Comparison of ENCODE assay signal across 19 mouse cellular contexts in genomic region chr6:36842101-36842922, GRCm38 (mm10). TPM values are rescaled to one million over a fixed set of nuclear protein-coding genes. Genes with fewer than 3 reads are reported as not detected.
DNase-seq lines count a peak whose midpoint lies in the region; ATAC-seq lines count a peak whose summit lies in the region.
"Had no signal": no experiment of that assay in that cellular context is flagged by ENCODE, and none has a peak within 500 bp of the region (broad histone marks: within the 10 kb centered on the region; RNA-seq: fewer than 3 reads in every experiment).

No protein-coding gene starts in this region.

- H3K36me3 ChIP-seq in kidney, embryonic 15.5 days = no peaks in the 10 kb centered on the region
- peaks cover 8% of the 10 kb centered on the region; the same call in 1 of the 2 replicates for H3K36me3 ChIP-seq in neural tube, embryonic 13.5 days
- H3K36me3 ChIP-seq in neural tube, embryonic 15.5 days = peaks cover 8% of the 10 kb centered on the region; the same call in 1 of the 2 replicates
- H3K36me3 ChIP-seq: midbrain, embryonic 15.5 days had no signal

- peaks cover 9% of the 10 kb centered on the region for H3K4me1 ChIP-seq in kidney, embryonic 15.5 days
- H3K4me1 ChIP-seq in neural tube, embryonic 13.5 days (replicated peaks) = peaks cover 7% of the 10 kb centered on the region
- no peaks in the 10 kb centered on the region; the same call in 1 of the 2 replicates for H3K4me1 ChIP-seq in neural tube, embryonic 15.5 days
- H3K4me1 ChIP-seq: forebrain, embryonic 13.5 days; midbrain, embryonic 15.5 days had no signal

- H3K9ac ChIP-seq in kidney, embryonic 15.5 days = no peak overlapping the region
- no peak overlapping the region for H3K9ac ChIP-seq in neural tube, embryonic 13.5 days
- no peak overlapping the region for H3K9ac ChIP-seq in neural tube, embryonic 15.5 days (replicated peaks)
- H3K9ac ChIP-seq: forebrain, embryonic 13.5 days; midbrain, embryonic 15.5 days had no signal

- H3K4me3 ChIP-seq in kidney, embryonic 15.5 days (replicated peaks) = no peak overlapping the region
- no peak overlapping the region for H3K4me3 ChIP-seq in neural tube, embryonic 13.5 days
- H3K4me3 ChIP-seq in neural tube, embryonic 15.5 days (replicated peaks) = no peak overlapping the region
- H3K4me3 ChIP-seq: forebrain, embryonic 13.5 days; midbrain, embryonic 15.5 days had no signal

- no peaks in the 10 kb centered on the region for H3K9me3 ChIP-seq in kidney, embryonic 15.5 days (replicated peaks)
- H3K9me3 ChIP-seq in neural tube, embryonic 13.5 days = no peaks in the 10 kb centered on the region
- H3K9me3 ChIP-seq in neural tube, embryonic 15.5 days (replicated peaks) = no peaks in the 10 kb centered on the region
- H3K9me3 ChIP-seq: forebrain, embryonic 13.5 days; midbrain, embryonic 15.5 days had no signal

- WGBS in kidney, embryonic 15.5 days = 54% methylated on average over 5 of the region's 5 CpGs
- WGBS in neural tube, embryonic 13.5 days = 76% methylated on average over 5 of the region's 5 CpGs
- 78% methylated on average over 5 of the region's 5 CpGs for WGBS in neural tube, embryonic 15.5 days

- no peak overlapping the region for H3K4me2 ChIP-seq in kidney, embryonic 15.5 days
- H3K4me2 ChIP-seq in neural tube, embryonic 13.5 days = no peak overlapping the region
- H3K4me2 ChIP-seq in neural tube, embryonic 15.5 days = no peak overlapping the region
- H3K4me2 ChIP-seq: forebrain, embryonic 13.5 days; midbrain, embryonic 15.5 days had no signal

- no peaks in the 10 kb centered on the region for H3K27me3 ChIP-seq in kidney, embryonic 15.5 days
- no peaks in the 10 kb centered on the region for H3K27me3 ChIP-seq in neural tube, embryonic 13.5 days
- no peaks in the 10 kb centered on the region for H3K27me3 ChIP-seq in neural tube, embryonic 15.5 days (replicated peaks)
- H3K27me3 ChIP-seq: forebrain, embryonic 13.5 days; midbrain, embryonic 15.5 days had no signal

- peak; percentile 76 for ATAC-seq in kidney, embryonic 15.5 days (replicated peaks; ENCODE audit: low FRiP score)
- ATAC-seq in neural tube, embryonic 13.5 days (ENCODE audit: low read depth) = no peak
- ATAC-seq in neural tube, embryonic 15.5 days (ENCODE audit: low FRiP score) = no peak
- no peak for ATAC-seq in monocyte, adult 5-6 weeks (replicated peaks; ENCODE audit: insufficient number of reproducible peaks, low FRiP score, low TSS enrichment, poor library complexity, severe bottlenecking)
- ATAC-seq: forebrain, embryonic 13.5 days; midbrain, embryonic 15.5 days had no signal

- H3K27ac ChIP-seq in kidney, embryonic 15.5 days = no peak overlapping the region
- 0 out of 2 replicates have a peak overlapping the region, but pooled peaks have one; percentile 5 for H3K27ac ChIP-seq in neural tube, embryonic 13.5 days (replicated peaks)
- no peak overlapping the region for H3K27ac ChIP-seq in neural tube, embryonic 15.5 days (replicated peaks)
- H3K27ac ChIP-seq: forebrain, embryonic 13.5 days; midbrain, embryonic 15.5 days had no signal

- DNase-seq in kidney, postnatal 25 days = no peak
- peak; percentile 77 for DNase-seq in forelimb bud, embryonic 11.5 days (ENCODE audit: low read depth, low spot score)
- DNase-seq in mesoderm, embryonic 11.5 days (ENCODE audit: low read depth, low spot score) = peak; percentile 51
- DNase-seq in urinary bladder, postnatal 4 days (ENCODE audit: low spot score in 2 of 2) = no peak
- DNase-seq: adrenal gland, postnatal 14 days; cerebellum, adult 11-12 months; cerebellum, postnatal 36 days; heart, adult 11 months; heart, postnatal 4 days; kidney, postnatal 14 days; layer of hippocampus, postnatal 36 days; left cerebral cortex, postnatal 4 days; spleen, adult 18-20 months had no signal

RNA-seq across cellular contexts. Expression of gene Ptn, which starts 32.3 kb away (rescaled TPM):
- polyA plus RNA-seq in kidney, embryonic 15.5 days (2015; fragmentation: Nextera tagmentation; extraction: Ambion mirVana) = 362 and 367 TPM in 2 replicates
- polyA plus RNA-seq in neural tube, embryonic 13.5 days (2015; fragmentation: Nextera tagmentation; extraction: Ambion mirVana) = 622 and 732 TPM in 2 replicates
- polyA plus RNA-seq in neural tube, embryonic 15.5 days (2015; fragmentation: Nextera tagmentation; extraction: Ambion mirVana) = 623 and 715 TPM in 2 replicates
- not detected in 3 replicates for total RNA-seq in monocyte, adult 5-6 weeks (2017)

Comparison
In these comparisons a context has a peak if more than half of its experiments do, and no peak if none do; other contexts are left out.
1. DNase-seq: peak in forelimb bud, embryonic 11.5 days (single experiment) and mesoderm, embryonic 11.5 days (single experiment); none in kidney, postnatal 25 days (0 of 2) and urinary bladder, postnatal 4 days (0 of 2).